Mouse (Mus musculus) mammary gland, adult 2 months (tissue): ENCODE measurements around the gene 1700006A11Rik. TPM values are rescaled to one million over a fixed set of nuclear protein-coding genes. Genes with fewer than 3 reads are reported as not detected.

Experiments
- polyA plus RNA-seq: library from polyadenylated mRNA; depleted of rRNA; stranded (reverse); fragments of >200 nt; gene quantifications from 2 replicates; pipeline ENCODE4 v1.2.3, GENCODE M21; 2012; ENCODE audit warnings: low replicate concordance; rRNA removed

The 1700006A11Rik gene
- not detected in 2 replicates for polyA plus RNA-seq

GRCm38 (mm10) chr3:124425940-124426339 is at the start of gene 1700006A11Rik:
Gene 1700006A11Rik, minus strand, starts transcription at chr3:124426040.

Other genes starting within 250 kb of the 1700006A11Rik start
- 0.13 and 0.17 TPM in 2 replicates for gene Tram1l1, start 105.2 kb downstream of the 1700006A11Rik start, polyA plus RNA-seq
- gene 1700003H04Rik, start 155.1 kb upstream of the 1700006A11Rik start, polyA plus RNA-seq = not detected in 2 replicates